Mouse (Mus musculus) liver, postnatal 0 days (tissue): ENCODE data around the gene Fam162b.

Experiments used
- CTCF ChIP-seq: sonication (generic); IDR thresholded peaks from 2 replicates; pipeline ENCODE4 v1.5.1; 2016; ENCODE audit warnings: antibody characterized with exemption, low read depth
- EP300 ChIP-seq: IDR thresholded peaks from 2 replicates; pipeline ENCODE4 v1.6.1; 2016; ENCODE audit warnings: antibody characterized with exemption, low read depth, mild to moderate bottlenecking

DNA sequence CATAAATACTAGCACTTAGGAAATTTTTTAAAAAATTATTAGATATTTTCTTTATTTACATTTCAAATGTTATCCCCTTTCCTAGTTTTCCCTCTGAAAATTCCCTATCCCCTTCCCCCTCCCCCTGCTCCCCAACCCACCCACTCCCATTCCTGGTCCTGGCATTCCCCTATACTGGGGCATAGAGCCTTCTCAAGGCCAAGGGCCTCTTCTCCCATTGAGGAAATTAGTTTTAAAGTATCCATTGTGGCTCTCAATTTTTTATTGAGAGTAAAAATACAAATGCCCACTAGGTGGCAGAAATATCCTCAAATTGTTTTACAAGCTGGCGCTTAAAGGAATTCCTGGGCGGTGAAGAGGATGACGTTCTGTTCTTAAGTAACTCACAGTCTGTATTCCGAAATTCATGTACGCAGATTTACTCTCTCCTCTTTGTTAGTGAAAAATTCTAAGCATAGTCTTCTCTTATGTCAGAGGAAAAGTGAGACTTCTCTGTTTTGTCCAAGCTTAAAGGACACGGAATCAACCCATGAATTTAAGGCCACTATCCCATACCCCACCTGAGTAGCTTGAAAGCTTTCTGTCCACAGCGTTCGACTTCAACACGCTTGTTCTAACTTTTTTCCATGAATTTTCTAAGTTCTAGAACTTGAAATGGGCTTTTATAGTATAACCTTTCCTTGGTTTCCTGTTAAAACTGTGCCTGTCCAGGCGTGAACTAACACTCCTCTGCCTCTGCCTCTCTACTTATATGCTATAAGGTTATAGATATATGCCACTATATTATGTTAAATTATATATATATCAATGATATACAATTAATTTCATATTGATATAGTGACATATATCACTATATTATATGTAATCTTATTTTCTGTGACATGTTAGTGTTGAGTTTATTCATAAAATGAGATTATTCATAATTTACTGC is 4.9 kb upstream of the Fam162b start:
- peak; percentile 49 for TF ChIP-seq CTCF
- TF ChIP-seq EP300: no peak
